Mouse (Mus musculus) myocyte (in vitro differentiated cells): ENCODE results near the gene Stom. TPM values are rescaled to one million over a fixed set of nuclear protein-coding genes. Genes with fewer than 3 reads are reported as not detected.
A peak's percentile ranks its signal among the peaks of the same experiment; 100 is the strongest.

Experiments used
- H3K27me3 ChIP-seq: one replicate; pipeline ENCODE4 v1.6.1; 2011; ENCODE audit not compliant: control insufficient read depth, insufficient read depth, insufficient read length
- H3K36me3 ChIP-seq: one replicate; pipeline ENCODE4 v1.6.1; 2011; ENCODE audit not compliant: control insufficient read depth, insufficient read depth
- H3K4me2 ChIP-seq: one replicate; pipeline ENCODE4 v1.6.1; 2011; ENCODE audit warnings: low read depth, control low read depth
- H3K4me3 ChIP-seq: one replicate; pipeline ENCODE4 v1.5.1; 2011; ENCODE audit warnings: mild to moderate bottlenecking, control low read depth, moderate library complexity
- H3K79me2 ChIP-seq: one replicate; pipeline ENCODE4 v1.6.1; 2011; ENCODE audit not compliant: control insufficient read depth, insufficient read depth
- H3ac ChIP-seq: one replicate; pipeline ENCODE4 v1.6.1; 2011; ENCODE audit not compliant: control insufficient read depth, insufficient read length
- CEBPB ChIP-seq: IDR thresholded peaks from 2 replicates; pipeline ENCODE4 v1.6.1; 2011; ENCODE audit warnings: mild to moderate bottlenecking, moderate library complexity; ENCODE audit not compliant: poor library complexity, insufficient read depth, severe bottlenecking
- E2F4 ChIP-seq: IDR thresholded peaks from one replicate; pipeline ENCODE4 v1.6.1; 2011; ENCODE audit warnings: mild to moderate bottlenecking, control low read depth, moderate library complexity; ENCODE audit not compliant: insufficient read depth
- MAX ChIP-seq: IDR thresholded peaks from one replicate; pipeline ENCODE4 v1.6.1; 2011; ENCODE audit warnings: low read depth, mild to moderate bottlenecking, control low read depth
- MYOD1 ChIP-seq, 3 experiments: IDR thresholded peaks; one replicate each; pipeline ENCODE4 v1.6.1; 2011; ENCODE audit warnings: control low read depth in 2 of 3, low read depth in 2 of 3, mild to moderate bottlenecking in 2 of 3, moderate library complexity in 1 of 3; ENCODE audit not compliant: insufficient read length in 2 of 3, control insufficient read depth in 1 of 3
- MYOG ChIP-seq, 3 experiments: IDR thresholded peaks; one replicate each; pipeline ENCODE4 v1.6.1; 2011; ENCODE audit warnings: control low read depth in 2 of 3, low read depth in 2 of 3, mild to moderate bottlenecking in 2 of 3; ENCODE audit not compliant: insufficient read length in 2 of 3, control insufficient read depth in 1 of 3, insufficient read depth in 1 of 3
- POLR2A ChIP-seq: IDR thresholded peaks from one replicate; pipeline ENCODE4 v1.6.1; 2011; ENCODE audit warnings: low read depth, mild to moderate bottlenecking, control low read depth, moderate library complexity; ENCODE audit not compliant: insufficient read length
- POLR2AphosphoS2 ChIP-seq: IDR thresholded peaks from one replicate; pipeline ENCODE4 v1.6.1; 2011; ENCODE audit warnings: low read depth, control low read depth; ENCODE audit not compliant: insufficient read length
- REST ChIP-seq: IDR thresholded peaks from one replicate; pipeline ENCODE4 v1.6.1; 2011; ENCODE audit warnings: mild to moderate bottlenecking, control low read depth, moderate library complexity; ENCODE audit not compliant: insufficient read depth, insufficient read length
- SRF ChIP-seq: IDR thresholded peaks from one replicate; pipeline ENCODE4 v1.6.1; 2011; ENCODE audit warnings: low read depth; ENCODE audit not compliant: control insufficient read depth, insufficient read length
- TCF12 ChIP-seq: IDR thresholded peaks from one replicate; pipeline ENCODE4 v1.6.1; 2011; ENCODE audit warnings: mild to moderate bottlenecking, control low read depth; ENCODE audit not compliant: poor library complexity, insufficient read depth, severe bottlenecking
- TCF3 ChIP-seq: IDR thresholded peaks from one replicate; pipeline ENCODE4 v1.6.1; 2011; ENCODE audit warnings: low read depth, control low read depth; ENCODE audit not compliant: insufficient read length
- USF1 ChIP-seq: IDR thresholded peaks from one replicate; pipeline ENCODE4 v1.6.1; 2011; ENCODE audit warnings: low read depth, mild to moderate bottlenecking, control low read depth, moderate library complexity
- polyA plus RNA-seq: library from polyadenylated mRNA; unstranded; fragments of >200 nt; fragmentation: generic; extraction: Trizol; gene quantifications from one replicate; pipeline ENCODE4 v1.2.1, GENCODE M21; 2012; ENCODE audit warnings: missing spikeins

Stom gene
- 170 TPM for polyA plus RNA-seq

DNA sequence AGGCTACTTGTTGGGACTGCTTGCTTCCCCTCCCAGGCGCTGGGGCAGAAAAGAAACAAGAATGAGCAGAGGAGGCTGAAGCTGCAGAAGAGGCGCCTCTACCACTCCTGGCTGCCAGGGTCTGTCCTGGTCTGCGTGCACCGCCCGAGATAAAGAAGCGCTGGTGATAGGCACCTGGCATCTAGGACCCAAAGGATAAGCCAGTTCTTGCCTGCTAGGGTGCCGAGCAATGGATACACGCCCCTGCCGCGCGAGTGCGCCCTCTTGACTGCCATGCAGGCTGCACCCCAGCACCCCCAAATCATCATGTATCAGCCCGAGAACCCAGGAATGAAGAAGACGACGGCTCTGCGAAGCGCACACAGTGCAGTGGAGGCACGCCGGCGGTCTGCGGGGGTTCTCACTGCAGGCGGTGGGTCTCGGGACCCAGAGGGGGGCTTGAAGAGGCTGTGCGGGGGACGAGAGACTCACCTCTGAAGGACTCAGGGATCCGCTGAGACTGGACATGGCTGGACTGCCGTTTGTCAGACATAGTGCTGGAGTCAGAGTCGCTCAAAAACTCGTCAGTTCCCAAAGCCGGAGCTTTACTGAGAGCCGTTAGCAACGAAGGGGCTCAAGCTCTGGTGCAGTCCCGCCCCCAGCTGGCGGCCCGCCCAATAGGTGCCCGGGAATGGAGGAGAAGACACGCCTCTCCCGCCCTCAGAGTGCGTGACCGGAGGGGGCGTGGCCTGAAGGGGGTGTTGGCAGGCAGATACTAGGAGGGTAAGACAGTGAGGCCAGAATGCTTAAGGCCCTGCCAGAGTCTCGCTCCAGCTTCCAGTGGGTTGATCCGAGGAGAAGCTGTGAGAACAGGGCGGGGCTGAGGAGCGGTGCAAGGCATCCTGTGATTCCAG is at the start of gene Stom:
Stom (minus strand) TSS at position 589 of the 893 bp plus-strand sequence.
- peak within 1 kb of the TSS; percentile 33 for H3ac ChIP-seq
- peak within 1 kb of the TSS; percentile 99 for H3K4me2 ChIP-seq
- no peaks in the 10 kb centered on the region for H3K27me3 ChIP-seq
- peaks cover 9% of the 10 kb centered on the region for H3K36me3 ChIP-seq
- TF ChIP-seq MYOD1 (IDR thresholded peaks at IDR 0.05; ENCODE audit: control insufficient read depth in 1 of 3, insufficient read length in 2 of 3, low read depth in 2 of 3), result peak in 1 of 3 experiments; percentile 32
- no peak for TF ChIP-seq MAX
- no peak for TF ChIP-seq TCF12
- no peak for TF ChIP-seq TCF3
- TF ChIP-seq REST, result no peak
- no peak for TF ChIP-seq E2F4
- TF ChIP-seq SRF, result peak; percentile 49
- TF ChIP-seq POLR2A, result peak; percentile 91
- TF ChIP-seq USF1, result peak; percentile 16
- no peak for TF ChIP-seq CEBPB
- TF ChIP-seq MYOG (IDR thresholded peaks at IDR 0.05; ENCODE audit: control insufficient read depth in 1 of 3, insufficient read depth in 1 of 3, insufficient read length in 2 of 3, low read depth in 2 of 3), result peak in 1 of 3 experiments; percentile 25
- TF ChIP-seq POLR2AphosphoS2, result peak; percentile 84
- H3K79me2 ChIP-seq, result peaks cover 47% of the 10 kb centered on the region
- H3K4me3 ChIP-seq, result peak within 1 kb of the TSS; percentile 82

DNA sequence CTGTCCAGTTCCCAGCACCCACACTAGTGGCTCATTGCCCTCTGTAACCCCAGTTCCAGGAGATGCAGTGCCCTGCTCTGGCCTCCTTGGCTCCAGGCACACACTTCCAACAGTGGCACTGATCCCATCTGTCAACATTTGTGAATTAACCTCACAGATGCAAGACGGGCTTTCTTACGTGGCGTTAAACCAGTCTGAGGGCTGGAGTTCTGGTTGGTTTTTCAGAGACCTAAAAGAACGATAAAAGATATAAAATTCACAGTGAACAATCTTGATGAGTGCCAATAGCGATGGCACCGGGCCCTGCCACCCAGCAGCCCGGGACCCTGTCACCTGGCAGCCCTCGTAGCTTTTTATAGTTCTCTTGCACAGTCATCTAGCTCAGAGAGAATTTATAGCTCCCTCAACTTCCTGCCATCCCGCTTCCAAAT is 48.7 kb upstream of the Stom start:
- no peaks in the 10 kb centered on the region for H3K36me3 ChIP-seq
- H3K27me3 ChIP-seq, result no peaks in the 10 kb centered on the region
- TF ChIP-seq MYOG (IDR thresholded peaks at IDR 0.05; ENCODE audit: control insufficient read depth in 1 of 3, insufficient read depth in 1 of 3, insufficient read length in 2 of 3, low read depth in 2 of 3) (peak in 1 of 3 experiments; percentile 29), MYOD1 (IDR thresholded peaks at IDR 0.05; ENCODE audit: control insufficient read depth in 1 of 3, insufficient read length in 2 of 3, low read depth in 2 of 3) (peak in 1 of 3 experiments; percentile 40), TCF3 (no peak), TCF12 (peak; percentile 0), REST (no peak)
- no peak overlapping the region for H3K4me3 ChIP-seq
- H3K4me2 ChIP-seq, result peak overlapping the region; percentile 55
- no peaks in the 10 kb centered on the region for H3K79me2 ChIP-seq
- H3ac ChIP-seq, result no peak overlapping the region

DNA sequence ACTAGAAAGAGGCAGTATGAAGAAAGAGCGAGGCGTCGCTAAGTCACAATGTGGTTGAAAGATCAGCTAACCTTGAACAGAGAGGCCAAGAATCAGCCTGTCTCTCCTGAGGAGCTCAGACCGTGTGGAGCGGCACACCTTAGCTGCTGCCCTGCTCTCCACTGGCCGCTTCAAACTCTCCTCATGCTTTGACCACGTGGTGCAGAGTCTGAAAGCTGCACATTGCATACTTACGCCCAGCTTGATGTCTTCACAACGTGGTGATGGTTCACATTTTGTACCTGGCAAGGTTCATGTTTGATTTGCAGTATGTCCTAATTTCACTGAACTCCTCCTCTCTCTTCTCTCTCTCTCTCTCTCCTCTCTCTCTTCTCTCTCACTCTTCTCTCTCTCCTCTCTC is 42.5 kb upstream of the Stom start:
- Histone ChIP-seq H3K4me2 (no peak overlapping the region), H3K36me3 (no peaks in the 10 kb centered on the region), H3ac (no peak overlapping the region), H3K4me3 (no peak overlapping the region), H3K79me2 (no peaks in the 10 kb centered on the region), H3K27me3 (no peaks in the 10 kb centered on the region)
- peak; percentile 13 for TF ChIP-seq USF1
- no peak for TF ChIP-seq MAX
- no peak for TF ChIP-seq TCF12
- no peak for TF ChIP-seq POLR2A
- TF ChIP-seq TCF3, result no peak
- no peak for TF ChIP-seq POLR2AphosphoS2

DNA sequence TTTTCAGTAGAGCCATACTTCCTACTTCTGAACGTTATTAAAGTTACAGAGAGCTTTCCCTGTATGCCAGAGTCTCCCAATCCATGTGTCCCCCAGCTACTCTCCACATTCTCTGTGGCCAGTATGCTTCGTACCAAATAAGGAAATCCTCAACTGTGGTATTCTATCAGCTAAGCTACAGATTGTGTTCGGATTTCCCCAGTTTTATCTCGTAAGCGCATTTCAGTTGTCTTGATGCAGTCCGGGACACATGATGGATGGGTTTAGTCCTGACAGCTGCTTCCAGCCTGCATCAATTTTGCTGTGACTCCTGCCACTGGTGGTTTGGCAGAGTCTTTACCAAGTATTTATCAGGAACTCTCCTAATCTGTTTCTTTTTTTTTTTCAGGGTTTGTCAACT is 40.8 kb upstream of the Stom start:
- H3K36me3 ChIP-seq, result no peaks in the 10 kb centered on the region
- H3K4me3 ChIP-seq, result no peak overlapping the region
- H3K79me2 ChIP-seq, result no peaks in the 10 kb centered on the region
- peak overlapping the region; percentile 16 for H3K4me2 ChIP-seq
- H3K27me3 ChIP-seq, result no peaks in the 10 kb centered on the region
- H3ac ChIP-seq, result no peak overlapping the region
- TF ChIP-seq MYOG (IDR thresholded peaks at IDR 0.05; ENCODE audit: control insufficient read depth in 1 of 3, insufficient read depth in 1 of 3, insufficient read length in 2 of 3, low read depth in 2 of 3) (no peak), SRF (peak; percentile 77), E2F4 (no peak), MYOD1 (IDR thresholded peaks at IDR 0.05; ENCODE audit: control insufficient read depth in 1 of 3, insufficient read length in 2 of 3, low read depth in 2 of 3) (peak in 2 of 3 experiments; percentile 21 to 63)

DNA sequence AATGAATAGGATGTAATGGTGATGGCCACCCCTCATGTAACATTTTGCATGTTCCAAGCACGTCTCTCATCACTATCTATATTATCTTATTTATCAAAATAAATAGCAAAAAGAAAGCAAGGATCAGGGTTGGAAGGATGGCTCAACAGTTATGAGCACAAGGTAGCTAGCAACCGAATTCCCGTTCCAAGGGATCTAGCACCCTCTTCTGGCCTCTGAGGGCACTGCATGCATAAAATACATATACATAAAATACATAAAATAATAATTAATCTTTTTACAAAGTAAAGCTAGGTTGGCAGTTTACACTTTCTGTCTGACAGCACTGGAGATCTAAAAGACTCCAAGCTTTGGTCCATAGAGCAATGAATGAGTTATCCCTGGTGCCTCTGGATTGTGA is 36.2 kb upstream of the Stom start:
- H3K36me3 ChIP-seq, result no peaks in the 10 kb centered on the region
- no peak overlapping the region for H3K4me3 ChIP-seq
- no peak for TF ChIP-seq E2F4
- no peak for TF ChIP-seq MAX
- no peak for TF ChIP-seq USF1
- no peak for TF ChIP-seq TCF12
- TF ChIP-seq MYOG (IDR thresholded peaks at IDR 0.05; ENCODE audit: control insufficient read depth in 1 of 3, insufficient read depth in 1 of 3, insufficient read length in 2 of 3, low read depth in 2 of 3), result no peak
- no peak for TF ChIP-seq POLR2AphosphoS2
- no peak for TF ChIP-seq CEBPB
- TF ChIP-seq REST, result no peak
- no peak for TF ChIP-seq TCF3
- no peak for TF ChIP-seq POLR2A
- no peak for TF ChIP-seq SRF
- TF ChIP-seq MYOD1 (IDR thresholded peaks at IDR 0.05; ENCODE audit: control insufficient read depth in 1 of 3, insufficient read length in 2 of 3, low read depth in 2 of 3), result no peak
- no peak overlapping the region for H3ac ChIP-seq
- H3K4me2 ChIP-seq, result no peak overlapping the region
- H3K79me2 ChIP-seq, result no peaks in the 10 kb centered on the region
- H3K27me3 ChIP-seq, result no peaks in the 10 kb centered on the region
